Mouse (Mus musculus): ENCODE measurements at regions not wholly inside any gene's neighbourhood (a gene's known extent, or its start where the extent isn't known, plus 50 kb on each side); places are given as distances from the start of the nearest gene placed in this dataset.

- Histone ChIP-seq H3K4me2 (ENCODE audit: insufficient read depth, low read depth, poor library complexity, severe bottlenecking) (no peak overlapping the region), H3K79me2 (replicated peaks; ENCODE audit: control insufficient read depth, extremely low read depth, insufficient read depth, poor library complexity, severe bottlenecking) (no peaks in the 10 kb centered on the region), H3K9ac (ENCODE audit: insufficient read depth, low read depth) (no peak overlapping the region), H3K36me3 (replicated peaks in 1 of 2; ENCODE audit: control insufficient read depth in 1 of 2, insufficient read depth in 1 of 2, low read length in 1 of 2) (no peaks in the 10 kb centered on the region), H3K27me3 (replicated peaks) (no peaks in the 10 kb centered on the region), H3K4me3 (replicated peaks in 1 of 3; ENCODE audit: low read depth in 2 of 3, low read length in 2 of 3, poor library complexity in 1 of 3) (no peak overlapping the region), H3K27ac (ENCODE audit: insufficient read depth, low read depth) (no peak overlapping the region), H3K9me3 (replicated peaks; ENCODE audit: low read length) (no peaks in the 10 kb centered on the region), H3K4me1 (ENCODE audit: control insufficient read depth in 1 of 2, insufficient read depth in 2 of 2) (peaks cover 3 to 7% of the 10 kb centered on the region in 2 experiments; a peak in 2 of 4 replicates)
- no peak for DNase-seq (ENCODE audit: extremely low read depth)
- in situ Hi-C loops (cut with MboI; ENCODE audit: low pct_ligation_motif_present, low pct_unique_long_range_greater_than_20kb, low sequenced_read_pairs) (no loop called here), dilution Hi-C loops (cut with MboI; ENCODE audit: extremely low pct_ligation_motif_present, extremely low pct_unique_long_range_greater_than_20kb, low sequenced_read_pairs) (no loop called here)
- TF ChIP-seq USF1 (IDR thresholded peaks at IDR 0.05; ENCODE audit: low read depth, low read length), result no peak
- no peak for TF ChIP-seq HCFC1 (IDR thresholded peaks at IDR 0.05; ENCODE audit: low read depth, low read length)
- TF ChIP-seq CHD2 (IDR thresholded peaks at IDR 0.05; ENCODE audit: low read length), result no peak
- no peak for TF ChIP-seq ZMIZ1 (IDR thresholded peaks at IDR 0.05; ENCODE audit: low read depth, low read length)
- TF ChIP-seq POLR2A (IDR thresholded peaks at IDR 0.05; ENCODE audit: low read depth, low read length), result no peak
- TF ChIP-seq ZNF384 (IDR thresholded peaks at IDR 0.05; ENCODE audit: low read depth, low read length), result no peak
- TF ChIP-seq TBP (conservative IDR thresholded peaks at IDR 0.05; ENCODE audit: low read depth, low read length), result no peak
- no peak for TF ChIP-seq PAX5 (IDR thresholded peaks at IDR 0.05; ENCODE audit: low read length)
- TF ChIP-seq MEF2A (IDR thresholded peaks at IDR 0.05; ENCODE audit: borderline replicate concordance, low read depth, low read length), result no peak
- no peak for TF ChIP-seq JUN (IDR thresholded peaks at IDR 0.05; ENCODE audit: insufficient read depth, low read depth, low read length)
- TF ChIP-seq GABPA (IDR thresholded peaks at IDR 0.05; ENCODE audit: insufficient replicate concordance, low read depth, low read length), result no peak
These were observed 186.8 kb downstream of the Sp3 start for GRCm38 (mm10) chr2:72793424-72793823.

GRCm38 (mm10) chr2:72794501-72794900 lies 185.7 kb downstream of the Sp3 start:
- H3K4me1 ChIP-seq (ENCODE audit: control insufficient read depth in 1 of 2, insufficient read depth in 2 of 2), result peaks cover 0 to 5% of the 10 kb centered on the region in 2 experiments; a peak in 2 of 4 replicates
- H3K36me3 ChIP-seq (replicated peaks in 1 of 2; ENCODE audit: control insufficient read depth in 1 of 2, insufficient read depth in 1 of 2, low read length in 1 of 2), result no peaks in the 10 kb centered on the region
- dilution Hi-C loops (cut with MboI; ENCODE audit: extremely low pct_ligation_motif_present, extremely low pct_unique_long_range_greater_than_20kb, low sequenced_read_pairs), result no loop called here
- no peak overlapping the region for H3K9ac ChIP-seq (ENCODE audit: insufficient read depth, low read depth)
- in situ Hi-C loops (cut with MboI; ENCODE audit: low pct_ligation_motif_present, low pct_unique_long_range_greater_than_20kb, low sequenced_read_pairs), result no loop called here
- no peak for TF ChIP-seq USF1 (IDR thresholded peaks at IDR 0.05; ENCODE audit: low read depth, low read length)
- no peak for TF ChIP-seq ZMIZ1 (IDR thresholded peaks at IDR 0.05; ENCODE audit: low read depth, low read length)
- TF ChIP-seq CHD1 (IDR thresholded peaks at IDR 0.05; ENCODE audit: low read depth, low read length), result no peak
- TF ChIP-seq KAT2A (IDR thresholded peaks at IDR 0.05; ENCODE audit: insufficient replicate concordance, low read length), result no peak
- TF ChIP-seq ZNF384 (IDR thresholded peaks at IDR 0.05; ENCODE audit: low read depth, low read length), result no peak
- no peak for TF ChIP-seq PAX5 (IDR thresholded peaks at IDR 0.05; ENCODE audit: low read length)
- no peak for TF ChIP-seq NELFE (IDR thresholded peaks at IDR 0.05; ENCODE audit: low read depth, low read length)
- TF ChIP-seq CHD2 (IDR thresholded peaks at IDR 0.05; ENCODE audit: low read length), result no peak
- TF ChIP-seq MAZ (IDR thresholded peaks at IDR 0.05; ENCODE audit: low read depth, low read length), result no peak
- no peak for TF ChIP-seq JUN (IDR thresholded peaks at IDR 0.05; ENCODE audit: insufficient read depth, low read depth, low read length)
- TF ChIP-seq EP300 (IDR thresholded peaks at IDR 0.05; ENCODE audit: low read length), result no peak
- H3K9me3 ChIP-seq (replicated peaks; ENCODE audit: low read length), result no peaks in the 10 kb centered on the region
- DNase-seq (ENCODE audit: extremely low read depth), result no peak
- H3K27me3 ChIP-seq (replicated peaks), result no peaks in the 10 kb centered on the region
- H3K4me2 ChIP-seq (ENCODE audit: insufficient read depth, low read depth, poor library complexity, severe bottlenecking), result no peak overlapping the region
- H3K27ac ChIP-seq (ENCODE audit: insufficient read depth, low read depth), result no peak overlapping the region
- H3K79me2 ChIP-seq (replicated peaks; ENCODE audit: control insufficient read depth, extremely low read depth, insufficient read depth, poor library complexity, severe bottlenecking), result no peaks in the 10 kb centered on the region
- no peak overlapping the region for H3K4me3 ChIP-seq (replicated peaks in 1 of 3; ENCODE audit: low read depth in 2 of 3, low read length in 2 of 3, poor library complexity in 1 of 3)
